Mouse (Mus musculus) lung, postnatal 0 days (tissue): ENCODE measurements around the gene Gse1. TPM values are rescaled to one million over a fixed set of nuclear protein-coding genes. Genes with fewer than 3 reads are reported as not detected.

Experiments
- ATAC-seq: fragments of 200-750 bp; cut with Nextera tagmentation; 2 replicates; pipeline ENCODE4 v1.8.0; 2017; ENCODE audit warnings: moderate library complexity
- DNase-seq: peaks from one replicate; pipeline ENCODE4 v3.0.0-alpha.2; 2016; ENCODE audit warnings: low spot score
- H3K27ac ChIP-seq: fragments of 300-500 bp; sonication (generic); 2 replicates; pipeline ENCODE4 v1.5.1; 2014; ENCODE audit warnings: antibody characterized with exemption, mild to moderate bottlenecking, low read length, mixed read lengths
- H3K27me3 ChIP-seq: fragments of 300-500 bp; sonication (generic); replicated peaks from 2 replicates; pipeline ENCODE4 v1.6.1; 2014; ENCODE audit warnings: low read length, mixed read lengths; ENCODE audit not compliant: insufficient read depth
- H3K36me3 ChIP-seq: fragments of 300-500 bp; sonication (generic); 2 replicates; pipeline ENCODE4 v1.6.1; 2014; ENCODE audit warnings: low read length, mixed read lengths; ENCODE audit not compliant: insufficient read depth
- H3K4me1 ChIP-seq: fragments of 300-500 bp; sonication (generic); 2 replicates; pipeline ENCODE4 v1.6.1; 2014; ENCODE audit warnings: antibody characterized with exemption, low read depth, low read length, mixed read lengths; ENCODE audit not compliant: insufficient read depth
- H3K4me2 ChIP-seq: fragments of 300-500 bp; sonication (generic); replicated peaks from 2 replicates; pipeline ENCODE4 v1.6.1; 2014; ENCODE audit warnings: low read depth, mild to moderate bottlenecking, low read length, moderate library complexity, mixed read lengths
- H3K4me3 ChIP-seq: fragments of 300-500 bp; sonication (generic); 2 replicates; pipeline ENCODE4 v1.5.1; 2014; ENCODE audit warnings: low read depth, low read length
- H3K9ac ChIP-seq: fragments of 300-500 bp; sonication (generic); replicated peaks from 2 replicates; pipeline ENCODE4 v1.6.1; 2014; ENCODE audit warnings: low read depth, mild to moderate bottlenecking
- H3K9me3 ChIP-seq: fragments of 300-500 bp; sonication (generic); 2 replicates; pipeline ENCODE4 v1.6.1; 2016; ENCODE audit warnings: low read length, mixed read lengths
- CTCF ChIP-seq: IDR thresholded peaks from 2 replicates; pipeline ENCODE4 v1.5.1; 2016; ENCODE audit warnings: antibody characterized with exemption, mild to moderate bottlenecking
- EP300 ChIP-seq: IDR thresholded peaks from 2 replicates; pipeline ENCODE4 v1.6.1; 2016; ENCODE audit warnings: antibody characterized with exemption, mild to moderate bottlenecking, control low read depth
- WGBS: fragments of 180-500 bp; shearing (Covaris S2); extraction: QIAGEN DNeasy Blood & Tissue Kit; methylation state at CpG from one replicate; pipeline ENCODE4 v1.1.7; 2014; 5-methylcytosine and 5-hydroxymethylcytosine counted together
- polyA plus RNA-seq: library from polyadenylated mRNA; unstranded; fragments of >200 nt; fragmentation: Nextera tagmentation; extraction: Ambion mirVana; gene quantifications from 2 replicates; pipeline ENCODE4 v1.2.1, GENCODE M21; 2015

The Gse1 gene
- polyA plus RNA-seq, 1 experiment from 2014 or later: 9.9 TPM

DNA sequence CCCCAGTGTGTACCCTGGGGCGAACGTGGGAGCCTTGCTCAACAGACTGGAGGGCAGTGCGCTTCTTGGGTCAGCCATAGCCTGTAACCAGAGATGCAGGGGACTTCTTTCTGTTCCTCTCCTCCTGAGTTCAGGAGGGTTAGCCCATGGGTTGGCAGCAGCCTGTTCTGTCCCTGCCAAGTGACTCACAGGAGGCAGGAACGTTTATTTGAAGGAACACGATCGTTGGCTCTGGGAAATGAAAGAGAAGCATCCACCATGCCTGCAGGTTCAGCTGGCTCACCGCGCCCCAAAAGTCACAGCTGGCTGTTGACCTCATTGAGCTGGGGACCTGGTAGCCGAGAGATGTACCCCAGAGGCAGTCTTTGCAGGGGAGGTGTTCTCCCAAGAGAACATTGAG lies 80.3 kb downstream of the Gse1 start:
- DNase-seq (peak; percentile 49), ATAC-seq (no peak)
- Histone ChIP-seq H3K36me3 (no peaks in the 10 kb centered on the region), H3K27me3 (no peaks in the 10 kb centered on the region), H3K27ac (no peak overlapping the region), H3K4me2 (no peak overlapping the region), H3K4me1 (0 out of 2 replicates have a peak, but pooled peaks cover 2% of the 10 kb centered on the region), H3K9me3 (no peaks in the 10 kb centered on the region), H3K4me3 (no peak overlapping the region), H3K9ac (no peak overlapping the region)
- TF ChIP-seq EP300: no peak
- TF ChIP-seq CTCF: no peak
- 51% methylated on average over 9 of the region's 9 CpGs for WGBS

- Histone ChIP-seq H3K4me3 (no peak overlapping the region), H3K9me3 (no peaks in the 10 kb centered on the region), H3K4me1 (0 out of 2 replicates have a peak, but pooled peaks cover 2% of the 10 kb centered on the region), H3K9ac (no peak overlapping the region), H3K36me3 (no peaks in the 10 kb centered on the region), H3K27ac (no peak overlapping the region), H3K4me2 (no peak overlapping the region), H3K27me3 (no peaks in the 10 kb centered on the region)
- peak; percentile 89 for DNase-seq
- 46% methylated on average over 18 of the region's 18 CpGs for WGBS
- ATAC-seq: peak; percentile 86
- TF ChIP-seq CTCF: peak; percentile 9; the same call in 1 of the 2 replicates
- no peak; the same call in 1 of the 2 replicates for TF ChIP-seq EP300
These were observed 81.1 kb downstream of the Gse1 start for GRCm38 (mm10) chr8:120309326-120309725.

- DNase-seq: no peak
- H3K9ac ChIP-seq: no peak overlapping the region
- H3K4me2 ChIP-seq: no peak overlapping the region
- no peaks in the 10 kb centered on the region for H3K9me3 ChIP-seq
- ATAC-seq: no peak
- H3K4me1 ChIP-seq: 0 out of 2 replicates have a peak, but pooled peaks cover 2% of the 10 kb centered on the region
- TF ChIP-seq CTCF (no peak), EP300 (no peak)
- no peak overlapping the region for H3K27ac ChIP-seq
- no peaks in the 10 kb centered on the region for H3K36me3 ChIP-seq
- H3K4me3 ChIP-seq: no peak overlapping the region
- WGBS: 64% methylated on average over 5 of the region's 5 CpGs
- no peaks in the 10 kb centered on the region for H3K27me3 ChIP-seq
These were observed 81.8 kb downstream of the Gse1 start for GRCm38 (mm10) chr8:120310063-120310462.

DNA sequence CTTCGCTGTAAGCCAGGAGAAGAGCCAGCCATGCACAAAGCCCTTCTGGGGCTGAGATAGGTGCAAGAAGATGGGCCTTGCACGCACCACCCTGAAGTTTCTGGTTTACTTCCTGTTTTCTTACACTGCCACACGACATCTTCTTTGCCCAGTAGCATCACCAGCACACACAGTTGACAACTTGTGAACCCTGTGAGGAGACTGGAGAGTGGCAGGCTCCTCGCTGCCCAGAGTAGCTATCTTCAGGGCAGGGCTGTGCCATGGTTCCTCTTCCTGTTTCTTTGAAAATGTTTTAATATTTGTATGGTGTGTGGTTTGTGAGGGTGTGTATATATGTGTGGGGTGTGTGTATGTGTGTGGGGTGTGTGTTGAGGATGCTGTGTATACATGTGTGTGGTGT lies 84.2 kb downstream of the Gse1 start:
- Histone ChIP-seq H3K4me3 (no peak overlapping the region), H3K27me3 (no peaks in the 10 kb centered on the region), H3K4me2 (no peak overlapping the region), H3K4me1 (0 out of 2 replicates have a peak, but pooled peaks cover 2% of the 10 kb centered on the region), H3K27ac (no peak overlapping the region), H3K9ac (no peak overlapping the region), H3K9me3 (no peaks in the 10 kb centered on the region), H3K36me3 (no peaks in the 10 kb centered on the region)
- DNase-seq (no peak), ATAC-seq (no peak)
- WGBS: 71% methylated on average over 4 of the region's 4 CpGs
- TF ChIP-seq CTCF (no peak), EP300 (no peak)

DNA sequence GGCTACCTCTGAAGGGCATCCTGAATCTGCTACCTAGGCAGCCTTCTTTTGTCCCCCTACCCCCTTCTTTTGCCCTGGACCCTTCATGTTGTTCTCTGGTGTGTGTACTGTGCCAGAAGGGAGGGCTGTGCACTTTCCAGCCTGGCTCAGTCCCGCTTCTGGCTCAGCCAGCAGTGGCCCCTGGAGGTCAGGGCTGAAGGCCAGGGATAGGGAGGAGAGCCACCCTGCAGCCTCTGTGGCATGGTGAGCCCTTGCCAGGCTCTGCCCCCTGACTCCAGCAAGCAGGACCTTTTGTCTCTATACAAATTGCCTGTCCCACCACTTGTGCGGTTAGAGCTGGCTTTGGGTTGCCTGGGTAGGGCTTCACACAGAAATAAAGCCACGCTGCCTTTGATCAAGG lies 85.4 kb downstream of the Gse1 start:
- H3K4me1 ChIP-seq: no peaks in the 10 kb centered on the region
- no peak for DNase-seq
- H3K27me3 ChIP-seq: no peaks in the 10 kb centered on the region
- no peak overlapping the region for H3K4me2 ChIP-seq
- ATAC-seq: no peak
- H3K36me3 ChIP-seq: no peaks in the 10 kb centered on the region
- no peak for TF ChIP-seq EP300
- no peak for TF ChIP-seq CTCF
- H3K27ac ChIP-seq: no peak overlapping the region
- H3K9me3 ChIP-seq: no peaks in the 10 kb centered on the region
- H3K4me3 ChIP-seq: no peak overlapping the region
- no peak overlapping the region for H3K9ac ChIP-seq
- WGBS: 75% methylated on average over 3 of the region's 3 CpGs

DNA sequence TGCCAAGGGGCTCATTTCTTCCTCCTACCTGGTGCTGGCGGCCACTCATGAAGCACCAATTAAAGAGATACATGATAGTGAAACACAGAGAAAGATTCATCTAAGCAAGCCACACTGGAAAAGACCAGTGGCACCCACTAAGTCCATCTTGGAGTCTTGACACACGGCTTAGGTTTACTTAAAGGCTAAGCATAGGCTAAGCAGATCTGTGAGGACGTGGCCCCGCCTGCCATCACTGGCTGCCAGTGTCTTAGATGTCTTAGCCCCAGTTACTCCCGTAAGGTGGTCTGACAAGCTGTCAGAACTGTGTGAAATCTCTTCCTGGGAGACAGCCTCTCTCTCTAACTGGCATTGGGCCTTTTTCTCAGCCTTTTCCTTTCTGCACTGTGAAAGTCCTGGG lies 86.7 kb downstream of the Gse1 start:
- Histone ChIP-seq H3K9ac (no peak overlapping the region), H3K9me3 (no peaks in the 10 kb centered on the region), H3K4me1 (0 out of 2 replicates have a peak, but pooled peaks cover 3% of the 10 kb centered on the region), H3K27me3 (no peaks in the 10 kb centered on the region), H3K36me3 (no peaks in the 10 kb centered on the region), H3K4me3 (no peak overlapping the region), H3K27ac (no peak overlapping the region), H3K4me2 (no peak overlapping the region)
- DNase-seq (no peak), ATAC-seq (no peak)
- WGBS: 79% methylated on average over 5 of the region's 5 CpGs
- no peak for TF ChIP-seq EP300
- no peak for TF ChIP-seq CTCF

- no peak overlapping the region for H3K4me3 ChIP-seq
- 77% methylated on average over 4 of the region's 4 CpGs for WGBS
- no peak overlapping the region for H3K4me2 ChIP-seq
- DNase-seq: no peak
- no peak overlapping the region for H3K9ac ChIP-seq
- H3K4me1 ChIP-seq: 0 out of 2 replicates have a peak, but pooled peaks cover 3% of the 10 kb centered on the region
- no peaks in the 10 kb centered on the region for H3K27me3 ChIP-seq
- ATAC-seq: no peak
- H3K9me3 ChIP-seq: no peaks in the 10 kb centered on the region
- H3K36me3 ChIP-seq: no peaks in the 10 kb centered on the region
- TF ChIP-seq CTCF (peak; percentile 55), EP300 (no peak)
- no peak overlapping the region for H3K27ac ChIP-seq
These were observed 87.4 kb downstream of the Gse1 start for GRCm38 (mm10) chr8:120315644-120316043.
